ENCODE assay signal across 34 mouse cellular contexts in genomic region chr9:13992728-13993127, GRCm38 (mm10).
"Had no signal": no experiment of that assay in that cellular context is flagged by ENCODE, and none has a peak within 500 bp of the region (broad histone marks: within the 10 kb centered on the region; RNA-seq: fewer than 3 reads in every experiment).

No protein-coding gene starts in this region.

- H3K36me3 ChIP-seq: heart, embryonic 12.5 days; heart, embryonic 13.5 days; heart, embryonic 15.5 days; hindbrain, embryonic 10.5 days; hindbrain, embryonic 12.5 days; hindbrain, embryonic 13.5 days; hindbrain, embryonic 15.5 days; intestine, embryonic 15.5 days; kidney, embryonic 15.5 days had no signal

- H3K4me1 ChIP-seq: hindbrain, embryonic 10.5 days; hindbrain, embryonic 12.5 days; hindbrain, embryonic 13.5 days; hindbrain, embryonic 15.5 days; intestine, embryonic 15.5 days had no signal

- H3K27me3 ChIP-seq: hindbrain, embryonic 12.5 days; hindbrain, embryonic 13.5 days; hindbrain, embryonic 15.5 days; intestine, embryonic 15.5 days; kidney, embryonic 15.5 days had no signal

- ATAC-seq: hindbrain, embryonic 16.5 days; hindbrain, postnatal 0 days; inflammation-experienced regulatory T-cells, adult 6 months; intestine, embryonic 15.5 days; intestine, embryonic 16.5 days; intestine, postnatal 0 days had no signal

- H3K4me3 ChIP-seq: heart, embryonic 12.5 days; heart, embryonic 13.5 days; heart, embryonic 15.5 days; hindbrain, embryonic 10.5 days; hindbrain, embryonic 12.5 days; hindbrain, embryonic 13.5 days; hindbrain, embryonic 15.5 days; intestine, embryonic 15.5 days; kidney, embryonic 15.5 days; layer of hippocampus, adult 2 months; left cerebral cortex, adult 2 months had no signal

- H3K4me2 ChIP-seq: heart, embryonic 12.5 days; heart, embryonic 13.5 days; heart, embryonic 15.5 days; hindbrain, embryonic 12.5 days; hindbrain, embryonic 13.5 days; hindbrain, embryonic 14.5 days; hindbrain, embryonic 15.5 days; intestine, embryonic 15.5 days; kidney, embryonic 15.5 days had no signal

- H3K9ac ChIP-seq: heart, embryonic 12.5 days; heart, embryonic 13.5 days; heart, embryonic 15.5 days; hindbrain, embryonic 12.5 days; hindbrain, embryonic 13.5 days; hindbrain, embryonic 14.5 days; hindbrain, embryonic 15.5 days; intestine, embryonic 15.5 days; kidney, embryonic 15.5 days had no signal

- H3K9me3 ChIP-seq: heart, embryonic 12.5 days; heart, embryonic 13.5 days; heart, embryonic 15.5 days; hindbrain, embryonic 10.5 days; hindbrain, embryonic 12.5 days; hindbrain, embryonic 13.5 days; hindbrain, embryonic 15.5 days; intestine, embryonic 15.5 days; kidney, embryonic 15.5 days had no signal

- DNase-seq: heart, postnatal 10 days; heart, postnatal 14 days; heart, postnatal 36 days; heart, postnatal 4 days; kidney, adult 11 months; kidney, adult 18-20 months; kidney, adult 2 months; kidney, adult 8-10 months; kidney, adult 9 months; kidney, postnatal 10 days; kidney, postnatal 14 days; kidney, postnatal 25 days; kidney, postnatal 36 days; kidney, postnatal 4 days; layer of hippocampus, adult 9-11 months; layer of hippocampus, postnatal 36 days had no signal

- H3K27ac ChIP-seq: heart, embryonic 13.5 days; heart, embryonic 15.5 days; hindbrain, embryonic 10.5 days; hindbrain, embryonic 12.5 days; hindbrain, embryonic 13.5 days; hindbrain, embryonic 14.5 days; hindbrain, embryonic 15.5 days; hindbrain, postnatal 0 days; intestine, embryonic 15.5 days; kidney, embryonic 15.5 days; kidney, postnatal 0 days; layer of hippocampus, adult 2 months; left cerebral cortex, adult 2 months had no signal
